In the genomic region with DNA sequence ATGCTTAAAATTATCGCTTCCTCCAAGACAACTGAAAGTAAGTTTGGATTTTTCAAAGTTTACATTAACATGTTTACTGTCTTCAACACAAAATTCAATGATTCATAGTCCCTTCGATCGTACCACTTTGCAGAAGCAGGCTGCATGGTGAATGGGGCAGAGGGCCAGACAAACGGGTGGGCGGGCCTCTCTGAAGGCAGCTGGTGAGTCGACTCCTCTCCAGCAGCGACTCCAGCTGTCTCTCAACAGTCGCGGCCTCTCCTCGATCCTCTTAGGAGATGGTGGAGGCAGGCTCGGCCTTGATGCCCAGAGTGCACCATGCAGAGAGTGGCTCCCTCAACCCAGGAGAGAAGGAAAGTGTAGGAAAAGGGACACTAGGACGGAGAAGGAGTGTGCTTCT, we compare ENCODE assay signal across 20 mouse cellular contexts.
A peak's percentile ranks its signal among the peaks of the same experiment; 100 is the strongest.
DNase-seq lines count a peak whose midpoint lies in the region; ATAC-seq lines count a peak whose summit lies in the region.
"Had no signal": no experiment of that assay in that cellular context is flagged by ENCODE, and none has a peak within 500 bp of the region (broad histone marks: within the 10 kb centered on the region; RNA-seq: fewer than 3 reads in every experiment).

No protein-coding gene starts in this region.

- H3K4me2 ChIP-seq in hindbrain, embryonic 13.5 days, result no peak overlapping the region
- H3K4me2 ChIP-seq: embryonic facial prominence, embryonic 12.5 days; forebrain, embryonic 12.5 days; heart, embryonic 12.5 days; hindbrain, embryonic 12.5 days had no signal

- no peaks in the 10 kb centered on the region for H3K27me3 ChIP-seq in hindbrain, embryonic 10.5 days (ENCODE audit: insufficient read depth, poor library complexity, severe bottlenecking)
- no peaks in the 10 kb centered on the region for H3K27me3 ChIP-seq in hindbrain, embryonic 13.5 days
- H3K27me3 ChIP-seq: CH12.LX; embryonic facial prominence, embryonic 12.5 days; forebrain, embryonic 12.5 days; heart, embryonic 12.5 days; hindbrain, embryonic 12.5 days had no signal

- ATAC-seq in hindbrain, embryonic 13.5 days (ENCODE audit: low FRiP score), result no peak
- ATAC-seq: forebrain, postnatal 0 days; intestine, embryonic 16.5 days had no signal

- H3K9me3 ChIP-seq in hindbrain, embryonic 10.5 days, result no peaks in the 10 kb centered on the region
- H3K9me3 ChIP-seq in hindbrain, embryonic 13.5 days, result no peaks in the 10 kb centered on the region
- H3K9me3 ChIP-seq: embryonic facial prominence, embryonic 12.5 days; forebrain, embryonic 12.5 days; hindbrain, embryonic 12.5 days had no signal

- no peak overlapping the region for H3K27ac ChIP-seq in hindbrain, embryonic 10.5 days
- no peak overlapping the region for H3K27ac ChIP-seq in hindbrain, embryonic 13.5 days
- H3K27ac ChIP-seq: embryonic facial prominence, embryonic 12.5 days; forebrain, embryonic 12.5 days; heart, adult 2 months; hindbrain, embryonic 12.5 days had no signal

- no peak overlapping the region for H3K4me3 ChIP-seq in hindbrain, embryonic 10.5 days
- H3K4me3 ChIP-seq in hindbrain, embryonic 13.5 days, result no peak overlapping the region
- H3K4me3 ChIP-seq: embryonic facial prominence, embryonic 12.5 days; forebrain, embryonic 12.5 days; heart, adult 2 months; heart, embryonic 12.5 days; hindbrain, embryonic 12.5 days had no signal

- DNase-seq in cerebellum, postnatal 10 days, result peak; percentile 53 to 77
- DNase-seq in cerebellum, adult 18-20 months, result no peak
- DNase-seq in hindbrain, embryonic 10.5 days (ENCODE audit: low spot score), result peak; percentile 3
- peak; percentile 38 for DNase-seq in testis, postnatal 10 days (ENCODE audit: low spot score)
- DNase-seq in testis, postnatal 14 days (ENCODE audit: low spot score), result no peak
- no peak for DNase-seq in ovary, postnatal 10 days (ENCODE audit: low spot score)
- DNase-seq: adrenal gland, adult 8-10 months; adrenal gland, postnatal 36 days; cerebellum, adult 8-10 months; forebrain, postnatal 0 days; gastrocnemius, postnatal 14 days; heart, adult 2 months; kidney, adult 2 months had no signal

- WGBS in hindbrain, embryonic 10.5 days, result 73% methylated on average over 12 of the region's 12 CpGs
- 71% methylated on average over 12 of the region's 12 CpGs for WGBS in hindbrain, embryonic 13.5 days

- H3K9ac ChIP-seq in hindbrain, embryonic 13.5 days, result no peak overlapping the region
- H3K9ac ChIP-seq: embryonic facial prominence, embryonic 12.5 days; forebrain, embryonic 12.5 days; forebrain, postnatal 0 days; heart, embryonic 12.5 days; hindbrain, embryonic 12.5 days had no signal

- no peaks in the 10 kb centered on the region for H3K4me1 ChIP-seq in hindbrain, embryonic 10.5 days (replicated peaks)
- H3K4me1 ChIP-seq in hindbrain, embryonic 13.5 days (replicated peaks), result no peaks in the 10 kb centered on the region
- H3K4me1 ChIP-seq: embryonic facial prominence, embryonic 12.5 days; forebrain, embryonic 12.5 days; heart, embryonic 12.5 days; hindbrain, embryonic 12.5 days had no signal

- no peaks in the 10 kb centered on the region for H3K36me3 ChIP-seq in hindbrain, embryonic 10.5 days
- H3K36me3 ChIP-seq in hindbrain, embryonic 13.5 days, result no peaks in the 10 kb centered on the region
- H3K36me3 ChIP-seq: embryonic facial prominence, embryonic 12.5 days; forebrain, embryonic 12.5 days; heart, embryonic 12.5 days; hindbrain, embryonic 12.5 days had no signal

Comparison
In these comparisons a context has a peak if more than half of its experiments do, and no peak if none do; other contexts are left out.
1. DNase-seq: peak in cerebellum, postnatal 10 days (2 of 2), hindbrain, embryonic 10.5 days (single experiment) and testis, postnatal 10 days (single experiment); none in cerebellum, adult 18-20 months (0 of 2), testis, postnatal 14 days (single experiment) and ovary, postnatal 10 days (single experiment).